Comparison of ENCODE assay signal across 9 mouse cellular contexts in the genomic region with DNA sequence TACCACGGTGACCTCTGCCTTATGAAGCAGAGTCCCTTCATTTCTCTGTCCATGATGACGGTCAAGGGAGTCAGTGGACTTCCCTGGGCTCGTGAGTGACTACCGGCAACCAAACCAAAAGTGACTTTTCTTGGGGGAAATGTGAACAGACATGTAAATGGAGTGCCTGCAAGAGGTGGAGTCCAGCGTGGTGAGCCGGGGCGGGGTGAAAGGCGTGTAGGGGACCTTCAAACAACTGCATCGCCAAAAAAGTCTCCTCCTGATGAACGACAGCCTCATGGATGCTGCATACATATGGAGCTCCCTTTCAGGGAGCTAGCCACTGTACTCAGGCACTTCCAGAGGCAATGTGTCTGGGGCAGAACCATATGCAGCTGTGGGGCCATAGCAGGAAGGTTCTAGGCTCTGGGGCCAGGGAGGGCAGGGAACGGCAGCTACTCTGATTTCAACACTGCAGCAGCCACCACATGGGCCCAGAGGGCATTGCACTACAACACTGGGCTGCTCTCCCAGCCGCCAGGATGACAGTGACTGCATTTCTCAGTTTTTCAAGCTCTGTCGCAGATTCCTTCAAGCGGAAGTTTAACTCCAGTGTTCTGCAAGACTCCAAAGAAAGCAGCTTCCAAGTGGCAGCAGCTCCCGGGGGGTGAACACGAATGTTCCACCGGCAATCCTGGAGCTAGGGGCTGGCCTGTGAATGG. TPM values are rescaled to one million over a fixed set of nuclear protein-coding genes. Genes with fewer than 3 reads are reported as not detected.
DNase-seq lines count a peak whose midpoint lies in the region; ATAC-seq and TF ChIP-seq lines count a peak whose summit lies in the region.
"Had no signal": no experiment of that assay in that cellular context is flagged by ENCODE, and none has a peak within 500 bp of the region (broad histone marks: within the 10 kb centered on the region; RNA-seq: fewer than 3 reads in every experiment).

No protein-coding gene starts in this region.

- TF ChIP-seq POLR2A in heart, adult 2 months (IDR thresholded peaks at IDR 0.05; ENCODE audit: insufficient read depth, low read depth, low read length), result no peak
- no peak for TF ChIP-seq POLR2A in CH12.LX (IDR thresholded peaks at IDR 0.05; ENCODE audit: low read depth, low read length)

- peak overlapping the region; percentile 18 for H3K4me2 ChIP-seq in CH12.LX (ENCODE audit: insufficient read depth, low read depth, poor library complexity, severe bottlenecking)
- no peak overlapping the region for H3K4me2 ChIP-seq in intestine, postnatal 0 days (replicated peaks; ENCODE audit: low read depth)

- no peak for DNase-seq in heart, adult 2 months
- no peak for DNase-seq in heart, postnatal 36 days
- no peak for DNase-seq in CH12.LX (ENCODE audit: extremely low read depth)
- DNase-seq in brain, adult 2 months (ENCODE audit: low read depth, low spot score), result peak; percentile 68
- no peak for DNase-seq in frontal cortex, postnatal 25 days (ENCODE audit: low spot score in 2 of 2)
- DNase-seq in layer of hippocampus, postnatal 36 days, result no peak
- DNase-seq: gastrocnemius, postnatal 36 days had no signal

- peak; percentile 4 for TF ChIP-seq RAD21 in CH12.LX (IDR thresholded peaks at IDR 0.05; ENCODE audit: low read depth, low read length)

- in situ Hi-C loops in CH12.LX (cut with MboI; ENCODE audit: low pct_ligation_motif_present, low pct_unique_long_range_greater_than_20kb, low sequenced_read_pairs), result no loop called here

- H3K9ac ChIP-seq in heart, adult 2 months (ENCODE audit: low read depth, low read length), result no peak overlapping the region
- H3K9ac ChIP-seq in CH12.LX (ENCODE audit: insufficient read depth, low read depth), result no peak overlapping the region
- H3K9ac ChIP-seq in intestine, postnatal 0 days (ENCODE audit: low read depth, low read length), result no peak overlapping the region

- H3K4me3 ChIP-seq in heart, adult 2 months, result no peak overlapping the region
- no peak overlapping the region for H3K4me3 ChIP-seq in CH12.LX (replicated peaks in 1 of 3; ENCODE audit: low read depth in 2 of 3, low read length in 2 of 3, poor library complexity in 1 of 3)
- no peak overlapping the region for H3K4me3 ChIP-seq in intestine, postnatal 0 days (ENCODE audit: low read depth, low read length)

- H3K27me3 ChIP-seq in heart, adult 2 months (ENCODE audit: control insufficient read depth, insufficient read depth, low read length), result no peaks in the 10 kb centered on the region
- no peaks in the 10 kb centered on the region for H3K27me3 ChIP-seq in CH12.LX (replicated peaks)
- H3K27me3 ChIP-seq in intestine, postnatal 0 days (replicated peaks; ENCODE audit: control insufficient read depth, insufficient read depth, low read length), result no peaks in the 10 kb centered on the region

- no peaks in the 10 kb centered on the region for H3K9me3 ChIP-seq in CH12.LX (replicated peaks; ENCODE audit: low read length)
- no peaks in the 10 kb centered on the region for H3K9me3 ChIP-seq in intestine, postnatal 0 days (ENCODE audit: control insufficient read depth)
- H3K9me3 ChIP-seq: G1E had no signal

- peak overlapping the region; percentile 81 for H3K27ac ChIP-seq in heart, adult 2 months
- peak overlapping the region; percentile 61 for H3K27ac ChIP-seq in CH12.LX (ENCODE audit: insufficient read depth, low read depth)
- H3K27ac ChIP-seq in intestine, postnatal 0 days (ENCODE audit: low read depth, low read length), result no peak overlapping the region

- intact Hi-C loops in heart, adult 2 months (cut with DNase I), result loop anchor here (2.0 kb wide), 2 partner anchors 50 to 120 kb away; no protein-coding TSS in a partner anchor
- intact Hi-C loops in heart, postnatal 36 days (cut with DNase I), result no loop called here

- H3K4me1 ChIP-seq in heart, adult 2 months (ENCODE audit: control insufficient read depth, insufficient read depth, low read length), result peaks cover 62% of the 10 kb centered on the region
- H3K4me1 ChIP-seq in CH12.LX (ENCODE audit: control insufficient read depth in 1 of 2, insufficient read depth in 2 of 2), result peaks cover 47 to 78% of the 10 kb centered on the region in 2 experiments
- H3K4me1 ChIP-seq in intestine, postnatal 0 days (replicated peaks; ENCODE audit: control insufficient read depth, insufficient read depth, low read length), result 0 out of 2 replicates have a peak, but pooled peaks cover 3% of the 10 kb centered on the region

- dilution Hi-C loops in CH12.LX (cut with MboI; ENCODE audit: extremely low pct_ligation_motif_present, extremely low pct_unique_long_range_greater_than_20kb, low sequenced_read_pairs), result no loop called here

- TF ChIP-seq EP300 in heart, adult 2 months (IDR thresholded peaks at IDR 0.05; ENCODE audit: insufficient read depth, low read depth, low read length), result no peak
- no peak for TF ChIP-seq EP300 in CH12.LX (IDR thresholded peaks at IDR 0.05; ENCODE audit: low read length)

- 67% methylated on average over 17 of the region's 17 CpGs for WGBS in heart, adult 2 months
- WGBS in intestine, postnatal 0 days, result 77% methylated on average over 17 of the region's 17 CpGs

- TF ChIP-seq CTCF in heart, adult 2 months (IDR thresholded peaks at IDR 0.05), result peak; percentile 46
- no peak; a peak in 1 of 4 replicates for TF ChIP-seq CTCF in CH12.LX (conservative IDR thresholded peaks at IDR 0.05 in 1 of 2, IDR thresholded peaks at IDR 0.05 in 1 of 2; ENCODE audit: low read depth in 2 of 2, low read length in 2 of 2)
- TF ChIP-seq CTCF in intestine, postnatal 0 days (IDR thresholded peaks at IDR 0.05; ENCODE audit: low read depth), result peak; percentile 48

- peaks cover 10% of the 10 kb centered on the region for H3K36me3 ChIP-seq in heart, adult 2 months (ENCODE audit: control insufficient read depth, insufficient read depth, low read length)
- H3K36me3 ChIP-seq in CH12.LX (replicated peaks in 1 of 2; ENCODE audit: control insufficient read depth in 1 of 2, insufficient read depth in 1 of 2, low read length in 1 of 2), result peaks cover 42 to 90% of the 10 kb centered on the region in 2 experiments
- H3K36me3 ChIP-seq in intestine, postnatal 0 days (ENCODE audit: control insufficient read depth, insufficient read depth), result no peaks in the 10 kb centered on the region
- H3K36me3 ChIP-seq: G1E had no signal

- H3K79me2 ChIP-seq in heart, adult 2 months (replicated peaks; ENCODE audit: control insufficient read depth, insufficient read depth, low read length), result 0 out of 2 replicates have a peak, but pooled peaks cover 2% of the 10 kb centered on the region
- peaks cover 66% of the 10 kb centered on the region for H3K79me2 ChIP-seq in CH12.LX (replicated peaks; ENCODE audit: control insufficient read depth, extremely low read depth, insufficient read depth, poor library complexity, severe bottlenecking)

- no peak for ATAC-seq in intestine, postnatal 0 days

TF ChIP-seq in CH12.LX, 34 proteins besides CTCF, POLR2A, EP300 and RAD21:
- TF ChIP-seq MXI1 (IDR thresholded peaks at IDR 0.05; ENCODE audit: low read depth, low read length) (peak; percentile 25; the same call in 1 of the 2 replicates), CHD1 (IDR thresholded peaks at IDR 0.05; ENCODE audit: low read depth, low read length) (0 out of 2 replicates have a peak, but pooled peaks have one; percentile 20), BHLHE40 (IDR thresholded peaks at IDR 0.05; ENCODE audit: low read depth, low read length) (peak; percentile 63), SIN3A (IDR thresholded peaks at IDR 0.05; ENCODE audit: low read length) (peak; percentile 11; the same call in 1 of the 2 replicates), NELFE (IDR thresholded peaks at IDR 0.05; ENCODE audit: low read depth, low read length) (no peak), TBP (conservative IDR thresholded peaks at IDR 0.05; ENCODE audit: low read depth, low read length) (no peak)

RNA-seq across cellular contexts. Expression of a gene that starts 36.9 kb away (rescaled TPM):
- 100 to 1,000 TPM in 1 of 2 experiments, 10 to 100 TPM in 1; 88.7 to 102 TPM for total RNA-seq in heart, adult 2 months (2021)
- 146 and 188 TPM in 2 replicates for polyA plus RNA-seq in heart, adult 2 months (2012; rRNA removed)
- total RNA-seq in heart, postnatal 36 days (2021), result 100 to 1,000 TPM; 113 to 133 TPM
- 81.1 and 95.6 TPM in 2 replicates for total RNA-seq in CH12.LX (2012; rRNA removed)
- 57.7 and 60.8 TPM in 2 replicates for total RNA-seq in CH12.LX (2014; rRNA removed)
- 66.6 and 76.5 TPM in 2 replicates for polyA plus RNA-seq in CH12.LX (2012; ENCODE audit: insufficient read length, low read depth)
- 65.4 and 78.2 TPM in 2 replicates for polyA plus RNA-seq in intestine, postnatal 0 days (2015; fragmentation: Nextera tagmentation; extraction: Ambion mirVana)
- total RNA-seq in layer of hippocampus, postnatal 36 days (2021), result 100 to 1,000 TPM; 178 to 181 TPM

Comparison
In these comparisons a context has a peak if more than half of its experiments do, and no peak if none do; other contexts are left out.
1. CTCF ChIP-seq: peak in heart, adult 2 months (single experiment) and intestine, postnatal 0 days (single experiment); none in CH12.LX (0 of 2).